In genomic region chr10:62577673-62578337, GRCm38 (mm10) we compare ENCODE assay signal across 7 mouse cellular contexts. TPM values are rescaled to one million over a fixed set of nuclear protein-coding genes. Genes with fewer than 3 reads are reported as not detected.
DNase-seq lines count a peak whose midpoint lies in the region; ATAC-seq and TF ChIP-seq lines count a peak whose summit lies in the region.

No protein-coding gene starts in this region.

- peaks cover 4% of the 10 kb centered on the region for H3K4me1 ChIP-seq in liver, adult 2 months (ENCODE audit: control insufficient read depth, insufficient read depth, low read length)
- H3K4me1 ChIP-seq in bone marrow, adult 2 months (ENCODE audit: control insufficient read depth, insufficient read depth, low read length), result no peaks in the 10 kb centered on the region; the same call in 1 of the 2 replicates
- H3K4me1 ChIP-seq in forebrain, embryonic 15.5 days, result peaks cover 25% of the 10 kb centered on the region
- H3K4me1 ChIP-seq in liver, embryonic 14.5 days (replicated peaks; ENCODE audit: control insufficient read depth in 2 of 2, insufficient read depth in 2 of 2, low read length in 1 of 2), result peaks cover 6 to 9% of the 10 kb centered on the region in 2 experiments; a peak in 3 of 4 replicates

- peaks cover 6% of the 10 kb centered on the region; the same call in 1 of the 2 replicates for H3K79me2 ChIP-seq in liver, adult 2 months (ENCODE audit: control insufficient read depth, insufficient read depth, low read length)

- peak; percentile 33 for DNase-seq in liver, adult 2 months (ENCODE audit: extremely low read depth, low read depth, low spot score)
- DNase-seq in liver, result no peak
- DNase-seq in liver, embryonic 14.5 days (ENCODE audit: low read depth in 3 of 3, low spot score in 3 of 3), result peak in 1 of 3 experiments; percentile 28
- peak; percentile 60 for DNase-seq in telencephalon, adult 2 months (ENCODE audit: low read depth, low spot score)
- no peak for DNase-seq in urinary bladder, adult 18-20 months (ENCODE audit: low spot score in 2 of 2)

- TF ChIP-seq POLR2A in liver, adult 2 months (IDR thresholded peaks at IDR 0.05; ENCODE audit: extremely low read depth, insufficient read depth, low read length), result no peak
- TF ChIP-seq POLR2A in bone marrow, adult 2 months (IDR thresholded peaks at IDR 0.05; ENCODE audit: borderline replicate concordance, control insufficient read depth, low read depth, low read length), result no peak

- TF ChIP-seq CTCF in liver, adult 2 months (IDR thresholded peaks at IDR 0.05; ENCODE audit: low read depth, low read length), result no peak
- TF ChIP-seq CTCF in bone marrow, adult 2 months (IDR thresholded peaks at IDR 0.05; ENCODE audit: control insufficient read depth, insufficient read depth, low read length), result no peak
- peak; percentile 30; the same call in 1 of the 2 replicates for TF ChIP-seq CTCF in liver, embryonic 14.5 days (IDR thresholded peaks at IDR 0.05; ENCODE audit: low read depth)

- H3K9me3 ChIP-seq in forebrain, embryonic 15.5 days, result no peaks in the 10 kb centered on the region
- H3K9me3 ChIP-seq in liver, embryonic 14.5 days (ENCODE audit: control insufficient read depth, low read length), result no peaks in the 10 kb centered on the region

- H3K4me2 ChIP-seq in forebrain, embryonic 15.5 days (replicated peaks), result peak overlapping the region; percentile 96
- H3K4me2 ChIP-seq in liver, embryonic 14.5 days (ENCODE audit: low read depth), result peak overlapping the region; percentile 87

- ATAC-seq in forebrain, embryonic 15.5 days (replicated peaks), result peak; percentile 86
- ATAC-seq in liver, embryonic 14.5 days (ENCODE audit: insufficient read depth), result peak; percentile 85

- no peaks in the 10 kb centered on the region for H3K27me3 ChIP-seq in liver, adult 2 months (ENCODE audit: control insufficient read depth, insufficient read depth, low read length)
- H3K27me3 ChIP-seq in forebrain, embryonic 15.5 days, result no peaks in the 10 kb centered on the region
- H3K27me3 ChIP-seq in liver, embryonic 14.5 days (ENCODE audit: control insufficient read depth, insufficient read depth, low read length), result no peaks in the 10 kb centered on the region

- peak overlapping the region; percentile 24; the same call in 1 of the 2 replicates for H3K27ac ChIP-seq in liver, adult 2 months (replicated peaks; ENCODE audit: insufficient read depth, low read depth, low read length)
- H3K27ac ChIP-seq in bone marrow, adult 2 months (ENCODE audit: control insufficient read depth, insufficient read depth, low read depth, low read length, poor library complexity), result peak overlapping the region; percentile 75
- peak overlapping the region; percentile 86 for H3K27ac ChIP-seq in forebrain, embryonic 15.5 days (replicated peaks)
- peak overlapping the region; percentile 2; the same call in 1 of the 2 replicates for H3K27ac ChIP-seq in liver, embryonic 14.5 days

- 2% methylated on average over 52 of the region's 54 CpGs for WGBS in liver, adult 2 months
- 3% methylated on average over 54 of the region's 54 CpGs for WGBS in bone marrow, adult 2 months
- 1% methylated on average over 54 of the region's 54 CpGs for WGBS in forebrain, embryonic 15.5 days
- WGBS in liver, embryonic 14.5 days (ENCODE audit: insufficient replicate concordance), result 2% methylated on average over 54 of the region's 54 CpGs

- peaks cover 19% of the 10 kb centered on the region for H3K36me3 ChIP-seq in liver, adult 2 months (ENCODE audit: control insufficient read depth, insufficient read depth, low read length)
- peaks cover 54% of the 10 kb centered on the region for H3K36me3 ChIP-seq in forebrain, embryonic 15.5 days
- H3K36me3 ChIP-seq in liver, embryonic 14.5 days (replicated peaks; ENCODE audit: control insufficient read depth, insufficient read depth, low read depth), result peaks cover 25% of the 10 kb centered on the region

- peak overlapping the region; percentile 91 for H3K4me3 ChIP-seq in liver, adult 2 months (ENCODE audit: insufficient read depth, low read depth, low read length)
- H3K4me3 ChIP-seq in bone marrow, adult 2 months (replicated peaks; ENCODE audit: control insufficient read depth, low read depth, low read length), result peak overlapping the region; percentile 83
- peak overlapping the region; percentile 95 for H3K4me3 ChIP-seq in forebrain, embryonic 15.5 days
- peak overlapping the region; percentile 61 to 71 for H3K4me3 ChIP-seq in liver, embryonic 14.5 days (ENCODE audit: insufficient read depth in 1 of 2, low read depth in 2 of 2, low read length in 2 of 2)

- H3K9ac ChIP-seq in liver, adult 2 months (ENCODE audit: low read depth, low read length), result peak overlapping the region; percentile 88
- H3K9ac ChIP-seq in forebrain, embryonic 15.5 days (replicated peaks), result peak overlapping the region; percentile 85
- H3K9ac ChIP-seq in liver, embryonic 14.5 days (replicated peaks), result peak overlapping the region; percentile 60

- TF ChIP-seq EP300 in liver, embryonic 14.5 days (IDR thresholded peaks at IDR 0.05; ENCODE audit: low read depth), result no peak

RNA-seq across cellular contexts. Expression of gene Kif1bp, which starts 0.5 kb away (rescaled TPM):
- 8.3 and 8.6 TPM in 2 replicates for total RNA-seq in liver, adult 2 months (2014; rRNA removed)
- polyA plus RNA-seq in liver, adult 2 months (2012; rRNA removed), result 8.2 and 9.8 TPM in 2 replicates
- polyA plus RNA-seq in bone marrow, adult 2 months (2011; ENCODE audit: insufficient read depth, insufficient read length, low replicate concordance, missing spikeins), result 6.1 TPM in 2 replicates
- polyA plus RNA-seq in forebrain, embryonic 15.5 days (2015; fragmentation: Nextera tagmentation; extraction: Ambion mirVana), result 69.3 and 76.0 TPM in 2 replicates
- 6.0 and 9.2 TPM in 2 replicates for polyA plus RNA-seq in liver, embryonic 14.5 days (2012; rRNA removed)
- polyA plus RNA-seq in liver, embryonic 14.5 days (2014; fragmentation: Nextera tagmentation; extraction: Ambion mirVana), result 11.5 and 13.5 TPM in 2 replicates

RNA-seq across cellular contexts. Expression of gene Ddx21, which starts 24.3 kb away (rescaled TPM):
- total RNA-seq in liver, adult 2 months (2014; rRNA removed), result 10.9 and 11.8 TPM in 2 replicates
- 5.8 and 7.2 TPM in 2 replicates for polyA plus RNA-seq in liver, adult 2 months (2012; rRNA removed)
- polyA plus RNA-seq in bone marrow, adult 2 months (2011; ENCODE audit: insufficient read depth, insufficient read length, low replicate concordance, missing spikeins), result 22.0 and 36.6 TPM in 2 replicates
- polyA plus RNA-seq in forebrain, embryonic 15.5 days (2015; fragmentation: Nextera tagmentation; extraction: Ambion mirVana), result 19.0 and 21.6 TPM in 2 replicates
- 17.7 and 31.5 TPM in 2 replicates for polyA plus RNA-seq in liver, embryonic 14.5 days (2012; rRNA removed)
- 19.2 and 20.3 TPM in 2 replicates for polyA plus RNA-seq in liver, embryonic 14.5 days (2014; fragmentation: Nextera tagmentation; extraction: Ambion mirVana)

RNA-seq across cellular contexts. Expression of gene Srgn, which starts 50.6 kb away (rescaled TPM):
- 11.9 and 15.9 TPM in 2 replicates for total RNA-seq in liver, adult 2 months (2014; rRNA removed)
- polyA plus RNA-seq in liver, adult 2 months (2012; rRNA removed), result 4.3 and 5.0 TPM in 2 replicates
- polyA plus RNA-seq in bone marrow, adult 2 months (2011; ENCODE audit: insufficient read depth, insufficient read length, low replicate concordance, missing spikeins), result 68.7 and 72.9 TPM in 2 replicates
- polyA plus RNA-seq in forebrain, embryonic 15.5 days (2015; fragmentation: Nextera tagmentation; extraction: Ambion mirVana), result 5.5 and 6.4 TPM in 2 replicates
- polyA plus RNA-seq in liver, embryonic 14.5 days (2012; rRNA removed), result 23.3 and 23.7 TPM in 2 replicates
- polyA plus RNA-seq in liver, embryonic 14.5 days (2014; fragmentation: Nextera tagmentation; extraction: Ambion mirVana), result 73.2 and 82.6 TPM in 2 replicates

Comparison
In these comparisons a context has a peak if more than half of its experiments do, and no peak if none do; other contexts are left out.
1. DNase-seq: peak in liver, adult 2 months (single experiment) and telencephalon, adult 2 months (single experiment); none in liver (single experiment) and urinary bladder, adult 18-20 months (0 of 2).
2. H3K27ac ChIP-seq: peak in every context shown above with its lines; median percentile 86 in forebrain, embryonic 15.5 days; 75 in bone marrow, adult 2 months; 24 in liver, adult 2 months; 2 in liver, embryonic 14.5 days.
3. Peak in every context shown above with its lines, with median percentiles within 50 percentile points of each other: H3K4me3 ChIP-seq and H3K9ac ChIP-seq.